Mouse (Mus musculus) C2C12 (cell line): ENCODE results near the gene Impg1. TPM values are rescaled to one million over a fixed set of nuclear protein-coding genes. Genes with fewer than 3 reads are reported as not detected.

ENCODE experiments used
- H3K27me3 ChIP-seq: one replicate; pipeline ENCODE4 v1.6.1; 2011; ENCODE audit not compliant: control insufficient read depth, insufficient read depth, insufficient read length
- H3K36me3 ChIP-seq: one replicate; pipeline ENCODE4 v1.6.1; 2011; ENCODE audit not compliant: control insufficient read depth, insufficient read depth
- H3K4me3 ChIP-seq: one replicate; pipeline ENCODE4 v1.5.1; 2011; ENCODE audit warnings: mild to moderate bottlenecking, control low read depth; ENCODE audit not compliant: poor library complexity, insufficient read depth, severe bottlenecking
- H3K79me2 ChIP-seq: one replicate; pipeline ENCODE4 v1.6.1; 2011; ENCODE audit not compliant: control insufficient read depth, insufficient read depth
- H3K79me3 ChIP-seq: one replicate; pipeline ENCODE4 v1.6.1; 2011; ENCODE audit warnings: low read depth, control low read depth
- H3ac ChIP-seq: one replicate; pipeline ENCODE3; 2011; ENCODE audit warnings: low read depth; ENCODE audit not compliant: control insufficient read depth, insufficient read length
- CEBPB ChIP-seq: IDR thresholded peaks from one replicate; pipeline ENCODE4 v1.6.1; 2011; ENCODE audit warnings: low read depth, mild to moderate bottlenecking, control low read depth, moderate library complexity
- CTCF ChIP-seq: IDR thresholded peaks from one replicate; pipeline ENCODE4 v1.5.1; 2011; ENCODE audit not compliant: control insufficient read depth, insufficient read depth, insufficient read length
- FOSL1 ChIP-seq: IDR thresholded peaks from one replicate; pipeline ENCODE4 v1.8.0; 2011; ENCODE audit warnings: mild to moderate bottlenecking, low read length; ENCODE audit not compliant: poor library complexity, insufficient read depth, severe bottlenecking
- MAX ChIP-seq: IDR thresholded peaks from one replicate; pipeline ENCODE4 v1.6.1; 2011; ENCODE audit warnings: mild to moderate bottlenecking, control low read depth
- MYOD1 ChIP-seq: IDR thresholded peaks from one replicate; pipeline ENCODE4 v1.6.1; 2011; ENCODE audit warnings: low read depth; ENCODE audit not compliant: control insufficient read depth, insufficient read length
- MYOG ChIP-seq: IDR thresholded peaks from one replicate; pipeline ENCODE4 v1.6.1; 2011; ENCODE audit not compliant: control insufficient read depth, insufficient read length; ENCODE audit errors: extremely low read depth
- USF1 ChIP-seq: IDR thresholded peaks from one replicate; pipeline ENCODE4 v1.6.1; 2011; ENCODE audit warnings: low read depth, mild to moderate bottlenecking, control low read depth, moderate library complexity
- polyA plus RNA-seq: library from polyadenylated mRNA; unstranded; fragments of >200 nt; fragmentation: generic; extraction: Trizol; gene quantifications from one replicate; pipeline ENCODE4 v1.2.1, GENCODE M21; 2012; ENCODE audit warnings: missing spikeins

Impg1 gene
- polyA plus RNA-seq, 1 experiment, result not detected

DNA sequence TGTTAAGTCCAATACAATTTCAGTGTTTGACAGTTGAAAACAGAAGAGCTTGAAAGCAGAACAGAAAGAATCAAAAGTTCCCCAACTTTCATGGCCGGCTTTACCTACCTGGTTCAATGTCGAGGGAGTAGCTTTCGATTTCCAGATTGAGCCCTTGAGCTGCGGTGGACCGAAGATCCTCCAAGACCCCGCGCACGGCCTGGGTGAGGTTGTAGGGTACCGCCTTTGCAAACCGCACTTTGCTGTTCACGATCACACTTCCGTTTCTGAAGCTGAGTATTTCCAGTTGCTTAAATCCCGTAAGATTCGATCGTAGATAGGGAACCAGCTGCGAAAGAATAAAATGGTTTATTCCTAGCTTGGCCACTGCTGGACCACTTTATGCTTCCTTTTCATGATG, 123.5 kb downstream of the Impg1 start:
- no peak overlapping the region for H3ac ChIP-seq
- TF ChIP-seq USF1, result no peak
- TF ChIP-seq CTCF, result no peak
- TF ChIP-seq FOSL1, result no peak
- TF ChIP-seq MYOG, result no peak
- no peak for TF ChIP-seq MAX
- no peak for TF ChIP-seq CEBPB
- TF ChIP-seq MYOD1, result no peak
- H3K79me2 ChIP-seq, result no peaks in the 10 kb centered on the region
- H3K4me3 ChIP-seq, result no peak overlapping the region
- no peaks in the 10 kb centered on the region for H3K27me3 ChIP-seq
- no peaks in the 10 kb centered on the region for H3K36me3 ChIP-seq
- no peaks in the 10 kb centered on the region for H3K79me3 ChIP-seq

DNA sequence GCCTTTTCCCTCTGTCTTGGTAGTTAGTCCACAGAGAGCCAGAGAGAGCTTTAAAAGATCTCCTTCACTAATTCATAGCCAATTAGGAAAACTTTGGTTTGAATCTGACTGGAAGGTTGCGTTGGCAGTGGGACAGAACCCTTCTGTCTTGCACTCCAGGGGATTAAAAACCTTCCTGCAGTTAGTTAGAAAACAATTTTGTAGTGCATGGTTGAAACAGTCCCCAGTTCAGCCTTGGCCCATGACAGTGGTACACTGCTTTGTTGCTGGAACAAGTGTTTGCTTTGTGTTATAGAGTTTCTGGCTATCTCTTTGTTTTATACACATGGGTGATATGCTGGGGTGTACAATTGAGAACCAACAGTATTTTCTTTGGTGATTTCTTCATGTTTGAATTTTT, 124.4 kb downstream of the Impg1 start:
- TF ChIP-seq MAX (no peak), USF1 (no peak), MYOD1 (no peak), CEBPB (no peak), MYOG (no peak), CTCF (no peak), FOSL1 (no peak)
- Histone ChIP-seq H3K79me3 (no peaks in the 10 kb centered on the region), H3K4me3 (no peak overlapping the region), H3K27me3 (no peaks in the 10 kb centered on the region), H3K36me3 (no peaks in the 10 kb centered on the region), H3ac (no peak overlapping the region), H3K79me2 (no peaks in the 10 kb centered on the region)

DNA sequence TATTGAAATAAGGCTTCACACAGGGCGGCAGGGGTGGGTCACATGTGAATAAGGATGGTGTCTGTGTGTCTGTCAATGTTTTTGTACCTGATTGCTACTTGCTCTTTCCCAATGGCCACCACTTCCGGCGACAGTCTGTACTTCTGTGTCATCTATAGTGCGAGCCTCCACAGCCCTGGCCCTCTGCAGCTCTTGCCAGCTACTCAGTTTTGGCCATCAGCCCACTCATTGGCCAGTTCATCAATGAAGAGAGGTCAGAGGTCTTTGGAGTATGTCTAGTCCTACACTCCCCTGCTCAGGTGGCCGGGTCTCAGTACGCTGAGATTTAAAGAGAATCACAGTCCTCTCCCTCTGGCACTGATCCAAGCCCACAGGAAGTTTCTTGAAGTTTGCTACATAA, 127.3 kb downstream of the Impg1 start:
- TF ChIP-seq MYOD1 (no peak), CEBPB (no peak), FOSL1 (no peak), CTCF (no peak), MAX (no peak), USF1 (no peak), MYOG (no peak)
- Histone ChIP-seq H3ac (no peak overlapping the region), H3K79me2 (no peaks in the 10 kb centered on the region), H3K36me3 (no peaks in the 10 kb centered on the region), H3K27me3 (no peaks in the 10 kb centered on the region), H3K79me3 (no peaks in the 10 kb centered on the region), H3K4me3 (no peak overlapping the region)

DNA sequence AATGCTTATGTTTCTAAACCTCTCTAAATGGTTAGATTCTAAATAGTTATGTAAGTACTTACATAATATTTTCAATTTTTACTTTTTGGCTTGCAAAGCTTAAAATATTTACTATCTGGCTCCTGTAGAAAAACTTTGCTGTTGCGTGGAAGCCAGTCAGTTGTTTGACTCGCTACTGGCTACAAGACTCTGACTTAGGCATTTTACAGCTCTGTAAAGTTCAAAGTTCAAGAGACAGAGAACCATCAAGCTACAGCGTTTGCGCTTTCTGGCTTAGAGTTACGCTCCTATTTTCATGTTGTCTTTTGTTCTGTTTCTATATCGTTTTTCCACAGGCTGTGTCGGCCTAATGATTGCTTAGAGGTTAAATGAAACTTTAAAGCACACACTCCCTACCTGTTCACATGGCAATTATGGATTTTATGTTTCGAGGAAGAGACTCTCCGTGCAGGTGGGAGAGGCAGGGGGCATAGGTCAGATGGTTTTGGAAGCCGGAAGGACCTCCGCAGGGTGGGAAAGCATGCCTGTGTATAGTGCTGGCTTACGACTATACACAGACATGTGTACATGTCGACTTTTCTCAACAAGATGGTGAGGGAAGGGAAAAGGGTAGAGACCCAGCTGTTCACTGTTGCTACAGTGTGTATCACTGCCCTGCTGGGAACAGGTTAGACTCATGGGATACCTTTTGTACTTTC, 129.5 kb downstream of the Impg1 start:
- Histone ChIP-seq H3ac (no peak overlapping the region), H3K79me2 (no peaks in the 10 kb centered on the region), H3K79me3 (no peaks in the 10 kb centered on the region), H3K27me3 (no peaks in the 10 kb centered on the region), H3K36me3 (no peaks in the 10 kb centered on the region), H3K4me3 (no peak overlapping the region)
- no peak for TF ChIP-seq MYOG
- TF ChIP-seq USF1, result no peak
- no peak for TF ChIP-seq MAX
- no peak for TF ChIP-seq CEBPB
- no peak for TF ChIP-seq FOSL1
- no peak for TF ChIP-seq CTCF
- no peak for TF ChIP-seq MYOD1

DNA sequence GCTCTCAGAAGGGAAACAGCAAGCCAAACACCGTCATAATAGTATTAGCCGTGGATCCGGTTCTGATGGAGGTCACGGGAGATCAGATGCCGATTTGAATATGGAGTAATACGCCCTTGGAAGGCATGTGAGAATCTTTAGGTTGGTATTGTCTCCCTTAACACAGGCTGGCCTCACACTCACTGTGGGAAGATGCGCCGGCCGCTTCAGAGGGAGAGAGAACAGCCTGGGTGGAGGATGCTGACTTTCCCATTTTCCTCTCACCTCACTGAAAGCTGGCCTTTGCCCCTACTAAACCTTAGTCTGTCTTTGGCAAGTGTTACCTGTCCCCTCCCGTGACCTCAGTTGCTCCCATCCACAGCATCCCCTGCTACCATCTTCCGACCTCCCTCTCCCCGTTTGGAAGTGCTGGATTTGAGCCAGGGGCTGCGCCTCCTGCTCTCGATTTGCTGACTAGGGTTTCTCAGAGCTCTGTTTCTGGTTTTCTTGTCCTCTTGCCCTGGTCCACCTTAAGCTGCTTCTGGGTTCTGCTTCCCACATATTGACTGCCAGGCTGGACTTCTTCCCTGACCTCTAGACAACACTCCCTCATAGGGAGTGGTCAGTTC, 131.2 kb downstream of the Impg1 start:
- Histone ChIP-seq H3K79me3 (no peaks in the 10 kb centered on the region), H3ac (no peak overlapping the region), H3K36me3 (no peaks in the 10 kb centered on the region), H3K27me3 (no peaks in the 10 kb centered on the region), H3K79me2 (no peaks in the 10 kb centered on the region), H3K4me3 (no peak overlapping the region)
- no peak for TF ChIP-seq USF1
- no peak for TF ChIP-seq MAX

DNA sequence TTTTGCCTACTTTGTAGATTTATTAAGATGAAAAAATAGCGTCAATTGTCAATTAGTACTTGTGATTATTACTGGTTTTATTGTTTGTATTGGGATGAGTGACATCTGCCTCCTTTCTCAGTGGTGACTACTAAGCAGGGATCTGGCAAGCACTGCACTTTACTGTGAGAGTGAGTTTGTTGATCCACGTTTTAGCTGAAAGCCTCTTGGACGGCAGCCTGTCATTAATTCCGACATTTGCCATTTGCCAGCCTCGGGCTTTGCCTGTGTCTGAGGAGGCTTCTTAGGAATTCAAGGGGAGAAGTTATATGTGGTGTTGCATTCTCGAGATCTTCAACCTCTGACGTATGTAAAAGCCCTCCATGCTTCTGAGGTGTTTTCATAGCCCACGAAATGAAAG, 131.8 kb downstream of the Impg1 start:
- H3K79me2 ChIP-seq, result no peaks in the 10 kb centered on the region
- no peak overlapping the region for H3ac ChIP-seq
- no peaks in the 10 kb centered on the region for H3K79me3 ChIP-seq
- H3K27me3 ChIP-seq, result no peaks in the 10 kb centered on the region
- H3K36me3 ChIP-seq, result no peaks in the 10 kb centered on the region
- TF ChIP-seq USF1, result no peak
- TF ChIP-seq FOSL1, result no peak
- no peak for TF ChIP-seq CEBPB
- no peak for TF ChIP-seq MYOD1
- no peak for TF ChIP-seq MAX
- no peak overlapping the region for H3K4me3 ChIP-seq
